Mouse (Mus musculus) liver (tissue): ENCODE data around the gene Ets1.

Experiments used
- DNase-seq: peaks from one replicate; pipeline ENCODE4 v3.0.0-alpha.2; 2020; ENCODE audit warnings: mixed read lengths

Ets1 gene

DNA sequence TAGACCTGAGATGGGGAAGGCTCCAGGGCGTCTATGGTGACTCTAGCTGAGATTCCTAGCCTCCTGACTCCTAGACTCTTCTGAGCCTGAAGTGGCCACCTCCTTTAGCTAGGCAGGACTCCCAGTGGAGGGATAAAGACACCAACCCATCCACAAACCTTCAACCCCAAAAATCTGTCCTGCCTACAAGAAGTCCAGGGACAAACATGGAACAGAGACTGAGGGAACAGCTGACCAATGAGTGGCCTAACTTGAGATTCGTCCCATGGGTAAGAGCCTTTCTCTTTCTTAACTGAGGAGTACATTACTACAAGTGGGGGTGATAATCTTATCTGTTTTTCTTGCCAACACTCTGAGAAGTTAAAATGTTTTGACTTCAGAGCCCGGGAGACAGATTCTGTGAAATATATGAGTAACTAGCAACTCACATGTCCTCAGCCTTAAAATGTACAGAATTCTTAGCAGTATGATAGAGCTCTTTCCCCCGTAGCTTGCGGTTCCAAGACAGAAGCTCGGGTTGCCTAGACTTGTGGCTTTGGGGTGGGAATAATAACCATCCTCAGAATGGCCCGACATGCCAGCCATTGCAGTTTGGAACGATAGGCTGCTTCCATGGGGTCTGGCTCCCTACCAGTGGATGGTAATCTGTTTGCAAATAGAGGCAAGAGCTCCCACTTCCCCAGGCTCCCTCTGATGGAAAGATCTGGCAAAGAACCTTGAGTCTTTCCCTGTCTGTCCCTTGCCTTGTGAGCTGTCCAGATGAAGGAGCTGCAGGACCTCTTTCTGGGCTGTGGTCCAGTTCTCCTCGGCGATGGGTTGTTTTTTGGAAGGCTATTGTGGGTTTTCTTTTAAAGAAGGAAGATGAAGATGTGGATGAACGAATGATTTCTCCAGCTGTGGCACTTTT lies 30.8 kb downstream of the Ets1 start:
- no peak for DNase-seq

DNA sequence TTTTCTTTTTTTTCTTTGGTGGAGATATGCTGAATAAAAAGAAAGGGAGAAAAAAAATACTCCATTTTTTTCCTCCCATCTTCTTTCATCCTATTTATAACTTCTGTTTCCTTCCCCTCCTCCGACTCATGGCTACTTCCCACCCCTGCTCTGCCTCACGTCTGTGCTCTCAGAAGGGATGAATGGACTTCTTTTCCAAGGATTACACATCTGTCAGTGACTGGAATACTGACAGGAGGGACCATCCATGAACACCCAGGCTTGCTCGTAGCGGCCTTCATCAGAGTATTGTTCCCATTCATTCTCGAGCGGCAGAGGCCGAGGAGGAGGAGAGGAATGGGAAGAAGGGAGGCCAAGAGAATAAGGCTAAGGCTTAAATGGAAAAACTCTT lies 31.5 kb downstream of the Ets1 start:
- DNase-seq, result no peak

DNA sequence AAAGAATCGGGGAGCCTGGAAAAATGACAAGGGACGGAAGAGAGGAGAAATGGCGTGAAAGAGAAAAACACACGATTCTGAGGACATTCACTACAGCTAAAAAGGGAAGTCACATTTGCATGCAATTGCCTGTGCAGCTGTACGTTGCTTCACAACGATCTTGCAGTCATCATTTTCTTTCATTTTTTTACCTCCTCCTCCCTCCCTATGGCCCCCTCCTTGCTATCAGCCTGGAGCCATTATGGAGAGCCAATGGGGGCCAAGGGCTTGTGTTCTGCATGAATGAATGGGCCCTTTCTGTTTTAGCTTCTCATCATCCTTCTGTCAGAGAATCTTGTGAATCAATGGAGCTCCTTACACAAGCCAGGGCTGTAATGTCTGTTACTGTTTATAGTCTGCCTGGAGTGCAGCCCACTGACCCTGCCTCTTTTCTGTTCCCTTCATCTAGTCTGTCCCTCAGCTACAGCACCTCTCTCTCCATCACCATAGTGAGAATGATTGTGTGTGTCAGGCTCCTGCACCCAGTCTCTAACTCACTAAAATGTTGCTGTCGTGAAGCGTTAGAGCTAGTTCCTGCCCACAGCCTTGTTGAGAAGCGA lies 32.2 kb downstream of the Ets1 start:
- DNase-seq, result no peak

DNA sequence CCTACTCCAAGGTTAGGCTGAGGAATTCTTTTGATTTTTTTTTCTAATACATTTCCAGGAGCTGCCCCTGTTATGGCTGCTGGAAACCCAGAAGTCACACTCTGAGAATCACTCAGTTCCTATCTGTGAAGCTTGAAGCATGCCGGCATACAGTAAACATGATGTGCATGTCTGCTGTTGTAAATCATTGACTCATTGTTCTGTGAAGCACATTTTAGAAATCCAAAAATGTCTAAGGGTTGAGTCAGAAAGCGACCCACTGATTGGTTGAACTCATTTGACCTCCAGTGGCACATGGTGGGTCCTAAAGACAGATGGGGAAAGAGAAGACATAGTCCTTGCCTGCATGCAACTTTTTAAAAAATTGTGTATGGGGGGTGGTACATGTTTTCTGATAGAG lies 33.4 kb downstream of the Ets1 start:
- no peak for DNase-seq

DNA sequence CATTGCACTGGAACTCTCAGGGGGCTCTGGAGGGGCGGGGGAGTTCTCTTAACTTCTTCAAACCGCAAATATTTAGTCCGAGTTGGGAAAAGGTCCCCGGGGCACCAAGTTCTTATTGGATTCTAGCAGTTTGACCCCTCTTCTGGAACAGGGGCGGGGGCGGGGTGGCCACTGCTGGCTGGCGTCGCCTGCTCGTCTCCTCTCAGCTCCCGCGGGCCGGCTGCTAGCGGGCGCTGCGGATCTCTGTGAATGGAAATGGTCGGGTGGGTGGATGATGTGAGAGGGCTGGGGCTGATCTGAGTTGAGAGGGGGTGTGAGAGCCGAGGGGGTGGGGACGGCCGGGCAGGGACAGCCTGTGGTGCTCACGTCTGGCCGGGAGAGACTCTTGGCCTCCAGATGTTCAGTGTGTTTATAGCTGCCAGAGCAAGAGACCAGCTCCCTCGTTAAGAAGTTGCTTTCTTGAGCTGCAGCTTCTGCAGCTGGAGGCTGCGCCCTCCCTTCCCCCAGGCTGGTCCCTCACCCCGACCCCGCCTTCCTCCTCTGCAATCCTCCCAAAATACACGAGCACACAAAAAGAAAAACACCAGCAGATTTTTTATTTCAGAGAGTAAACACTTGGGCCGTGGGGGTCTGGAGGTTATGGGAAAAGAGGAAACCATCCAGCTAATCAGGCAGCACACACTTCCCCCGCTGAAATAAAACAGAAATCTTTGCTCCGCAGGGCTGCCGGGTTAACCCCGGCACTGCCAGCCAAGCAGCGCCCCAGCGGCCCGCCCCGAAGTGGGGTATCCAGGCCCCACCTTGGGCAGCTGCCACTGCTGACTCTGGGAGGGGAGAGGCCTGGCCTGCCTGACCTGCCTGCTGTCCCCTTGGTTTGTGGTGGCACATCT lies 36.2 kb downstream of the Ets1 start:
- DNase-seq, result peak; percentile 62

DNA sequence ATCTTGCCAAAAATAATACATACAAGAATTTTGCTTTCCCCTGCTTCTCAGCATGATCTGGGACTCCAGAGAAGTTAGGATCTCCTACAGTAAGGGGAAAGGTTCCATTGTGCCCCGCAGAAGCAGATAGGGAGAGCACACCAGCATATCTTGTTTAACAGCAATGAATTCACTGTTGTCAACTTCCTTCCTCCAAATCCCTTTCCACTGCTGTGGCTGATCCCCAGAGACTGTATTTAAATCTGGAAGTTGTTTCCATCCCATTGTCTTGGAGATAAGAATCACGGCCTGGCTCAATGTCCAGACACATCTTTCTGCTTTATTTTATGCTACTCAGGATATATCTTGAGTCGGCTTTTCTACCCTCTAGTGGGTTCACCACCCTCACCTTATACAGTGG lies 37.9 kb downstream of the Ets1 start:
- no peak for DNase-seq

DNA sequence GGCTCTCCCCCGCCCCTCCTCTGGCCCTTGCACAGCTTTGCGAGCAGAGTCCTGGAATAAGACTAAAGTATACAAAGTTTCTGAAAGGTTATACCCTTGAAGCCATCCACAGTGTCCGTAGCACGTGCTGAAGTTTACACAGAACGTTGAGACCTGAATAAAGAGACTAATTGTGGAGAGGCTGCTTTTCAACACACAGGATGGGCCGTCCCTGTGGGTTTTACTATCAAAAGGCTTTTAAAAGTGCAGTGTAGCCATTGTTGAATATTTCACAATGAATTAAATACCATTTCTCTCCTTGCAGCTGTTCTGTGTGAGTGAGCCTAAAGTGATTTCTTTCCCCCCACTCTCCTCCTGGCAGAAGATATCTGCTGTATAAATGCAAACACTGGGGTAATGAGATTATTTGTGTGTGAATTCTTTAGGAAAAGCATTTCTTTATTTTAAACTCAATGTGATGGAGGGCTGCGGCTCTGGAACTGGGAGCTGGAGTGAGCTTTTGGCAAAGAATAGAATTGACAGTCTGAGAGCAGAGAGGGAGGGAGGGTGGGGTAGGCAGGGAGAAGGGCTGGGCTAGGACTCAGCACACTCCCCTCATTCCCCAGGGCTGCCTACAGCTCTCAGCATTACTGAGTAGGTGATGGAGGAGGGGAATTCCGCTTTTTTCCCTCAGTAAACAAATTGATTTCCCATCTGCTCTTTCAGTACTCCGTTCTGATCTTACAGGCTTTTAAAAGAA lies 39.8 kb downstream of the Ets1 start:
- no peak for DNase-seq

DNA sequence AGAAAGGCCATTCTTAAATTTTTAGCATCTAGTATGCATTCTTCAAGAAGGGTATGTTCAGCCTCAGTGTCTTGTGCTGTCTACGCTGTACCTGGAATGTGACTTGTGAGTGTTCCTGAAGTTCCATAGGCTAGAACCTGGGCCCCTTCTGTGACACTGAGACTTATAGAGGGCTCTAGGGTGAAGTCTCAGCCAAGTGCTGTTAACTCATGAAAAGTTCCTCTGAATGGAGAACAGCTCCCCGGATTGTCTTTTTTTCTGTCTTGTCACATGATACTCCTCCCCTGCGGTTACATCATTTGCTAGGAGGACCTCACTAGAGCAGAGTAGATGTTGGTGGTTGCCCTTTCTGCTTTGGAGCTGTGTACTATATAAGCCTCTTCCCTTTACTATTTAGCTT lies 40.5 kb downstream of the Ets1 start:
- no peak for DNase-seq

DNA sequence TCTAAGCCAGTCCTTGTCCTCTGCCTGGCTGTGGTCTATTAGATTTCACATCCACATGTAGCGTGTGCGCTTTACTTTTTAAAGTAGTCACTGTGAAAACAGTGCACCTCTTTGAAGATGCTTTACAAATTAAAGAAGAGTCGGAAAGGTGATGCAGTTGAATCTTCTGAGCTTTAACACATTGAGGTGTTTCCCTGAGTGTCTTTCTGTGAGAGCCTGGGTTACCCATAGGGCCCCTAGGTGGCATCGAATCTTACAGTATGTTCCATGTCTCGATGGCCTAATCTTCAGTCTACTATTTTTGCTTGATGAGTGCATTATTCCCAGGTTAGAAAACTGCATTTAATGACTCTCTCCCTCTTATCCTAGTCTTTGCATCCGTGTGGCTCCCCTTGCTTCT lies 41.6 kb downstream of the Ets1 start:
- no peak for DNase-seq

DNA sequence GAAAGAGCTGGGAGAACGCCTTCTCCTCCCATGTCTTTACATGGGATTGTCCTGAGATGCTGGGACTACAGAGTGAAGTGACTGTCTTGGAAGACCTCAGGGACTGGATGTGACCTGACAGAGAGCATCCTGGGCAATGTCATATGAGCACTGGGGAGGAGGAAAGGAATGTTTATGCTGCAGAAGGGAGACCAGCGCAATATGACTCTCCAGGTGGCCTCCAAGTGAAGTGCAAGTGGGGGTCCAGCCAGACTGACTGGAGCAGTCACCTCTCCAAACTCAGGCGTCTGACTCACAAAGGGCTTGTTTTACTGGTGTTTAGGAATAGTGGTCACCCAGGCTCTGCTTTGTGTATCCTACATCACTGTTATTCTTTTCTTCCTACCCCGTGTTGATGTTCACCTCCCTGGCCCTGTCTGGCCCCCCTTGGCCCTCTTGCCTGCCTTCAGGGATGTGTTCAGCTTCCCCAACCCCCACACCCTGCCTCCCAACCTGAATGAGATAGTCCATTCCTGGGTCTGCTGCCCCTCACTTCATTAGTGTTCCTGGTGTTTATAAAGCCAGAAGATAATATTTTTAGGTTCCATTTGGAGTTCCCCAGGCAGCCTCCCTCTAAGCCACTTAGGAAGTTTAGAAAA lies 42.2 kb downstream of the Ets1 start:
- no peak for DNase-seq

DNA sequence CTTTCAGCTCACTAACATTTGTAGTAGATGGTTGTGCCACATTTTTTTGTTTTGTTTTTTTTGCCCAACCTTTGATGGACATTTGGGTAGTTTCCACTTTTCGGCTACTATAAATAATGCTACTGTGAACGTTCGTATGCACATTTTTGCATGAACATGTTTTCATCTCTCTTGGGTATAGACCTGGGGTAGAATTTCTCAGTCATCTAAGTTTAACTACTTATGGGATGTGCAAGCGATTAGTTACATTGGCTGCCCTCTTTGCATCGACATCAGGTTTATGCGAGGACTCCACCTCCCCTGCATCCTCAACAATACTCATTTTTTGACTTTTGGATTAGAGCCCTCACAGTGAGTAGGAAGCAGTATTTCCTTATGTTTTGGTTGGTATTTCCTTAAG lies 43.5 kb downstream of the Ets1 start:
- DNase-seq, result no peak

DNA sequence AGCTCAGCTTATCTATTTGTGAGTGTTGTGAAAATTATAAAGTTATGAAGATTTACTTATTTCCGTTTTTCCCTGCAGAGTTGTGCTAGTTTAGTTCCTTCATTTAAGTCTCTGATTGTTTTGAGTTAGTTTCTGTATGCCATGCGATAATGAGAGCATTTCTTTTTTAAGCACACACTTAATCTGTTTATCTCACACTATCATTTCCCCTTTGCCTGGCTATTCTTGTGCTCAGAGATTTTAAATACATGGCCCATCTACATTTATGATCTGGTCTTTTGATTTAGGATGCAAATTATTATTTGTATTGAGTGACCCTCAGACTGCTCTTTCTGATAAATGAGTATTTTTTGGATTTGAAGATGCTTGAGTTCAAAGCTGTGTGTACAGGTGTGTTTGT lies 44.2 kb downstream of the Ets1 start:
- DNase-seq, result no peak

DNA sequence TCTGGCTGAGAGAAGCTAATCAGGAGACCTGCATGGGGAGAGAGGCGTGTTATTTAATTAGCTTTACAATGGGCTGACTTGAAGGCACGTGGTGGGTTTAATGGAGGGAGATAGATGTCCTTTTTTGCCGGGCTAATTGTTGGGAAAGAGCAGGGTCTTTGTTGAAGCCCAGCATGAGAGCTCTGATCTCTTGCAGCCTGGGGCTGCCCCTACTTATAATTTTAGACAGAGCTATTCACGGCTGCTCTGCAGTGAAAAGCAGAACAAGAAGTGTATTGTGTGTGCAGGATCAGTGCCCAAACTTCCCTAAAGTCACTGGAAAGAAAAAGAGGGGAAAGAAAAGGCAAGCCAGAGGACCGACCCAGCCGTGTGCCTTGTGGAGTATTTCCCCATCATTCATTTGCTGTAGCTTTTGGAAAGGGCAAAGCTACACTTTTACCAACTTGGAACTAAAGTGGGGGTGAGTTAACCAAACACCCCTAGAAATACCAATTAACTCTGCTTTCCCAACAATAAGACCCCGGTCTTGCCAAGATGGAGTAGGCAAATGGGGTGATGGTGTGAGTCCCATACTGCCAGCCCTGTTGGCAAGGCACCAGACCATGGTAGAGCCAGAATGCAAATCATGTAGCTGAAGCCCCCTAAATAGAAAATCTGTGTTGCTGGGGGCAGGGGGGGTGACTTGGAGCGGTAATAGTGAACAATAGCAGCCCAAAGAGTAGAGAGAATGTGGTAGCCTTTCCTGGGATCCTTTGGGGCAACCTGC lies 50.0 kb downstream of the Ets1 start:
- no peak for DNase-seq

DNA sequence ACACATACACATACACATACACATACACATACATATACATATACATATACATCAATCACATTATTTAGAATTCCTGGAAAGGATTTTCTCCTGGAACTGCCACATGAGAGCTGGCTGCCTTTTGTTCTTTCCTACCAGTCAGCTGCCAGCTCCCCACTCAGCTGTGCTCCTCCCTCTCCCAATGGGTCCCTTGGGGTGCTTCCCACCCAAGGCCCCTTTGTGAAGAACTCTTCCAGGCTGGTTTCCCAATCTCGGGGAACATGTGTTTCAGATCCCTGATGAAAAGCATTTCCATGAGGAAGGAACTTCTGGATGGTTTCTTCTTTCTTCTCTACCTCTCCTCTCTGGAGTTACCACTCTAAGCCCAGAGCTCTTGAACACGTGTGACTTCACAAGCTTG lies 52.3 kb downstream of the Ets1 start:
- DNase-seq, result no peak

DNA sequence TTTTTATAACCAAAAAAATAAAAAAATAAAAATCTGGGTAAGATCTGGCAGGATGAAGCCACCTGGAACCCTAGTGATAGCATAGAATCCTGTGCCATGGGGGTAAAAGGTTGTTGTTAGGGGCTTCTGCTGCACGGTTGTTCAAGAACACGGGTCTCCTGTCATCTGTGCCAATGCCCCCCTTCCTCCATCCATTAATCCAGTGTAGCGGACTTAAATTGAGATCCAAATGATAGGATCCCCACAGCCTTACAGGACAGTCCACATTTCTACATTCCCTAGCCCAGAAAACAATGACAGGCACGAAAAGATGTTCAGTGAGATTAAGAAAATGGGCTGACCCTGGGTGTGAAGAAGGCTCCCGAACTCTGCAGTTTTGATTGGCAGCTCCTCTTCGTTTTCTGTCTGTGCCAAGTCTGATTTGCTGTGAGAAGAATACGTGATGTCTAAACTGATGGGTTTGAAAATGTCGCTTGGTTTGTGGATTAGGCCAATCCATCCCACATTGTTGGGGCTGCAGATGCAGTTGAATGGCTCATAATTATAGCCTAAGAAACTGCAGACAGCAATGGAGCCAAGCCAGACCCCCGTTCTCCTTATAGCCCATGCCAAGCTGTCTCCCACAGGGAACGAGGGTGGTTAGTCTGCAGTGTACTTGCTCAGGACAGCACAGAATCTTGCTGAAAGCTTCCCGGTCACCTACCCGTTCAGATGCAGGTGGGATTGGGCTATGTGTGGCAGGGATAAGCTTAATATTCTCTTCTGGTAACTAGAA lies 55.3 kb downstream of the Ets1 start:
- no peak for DNase-seq

DNA sequence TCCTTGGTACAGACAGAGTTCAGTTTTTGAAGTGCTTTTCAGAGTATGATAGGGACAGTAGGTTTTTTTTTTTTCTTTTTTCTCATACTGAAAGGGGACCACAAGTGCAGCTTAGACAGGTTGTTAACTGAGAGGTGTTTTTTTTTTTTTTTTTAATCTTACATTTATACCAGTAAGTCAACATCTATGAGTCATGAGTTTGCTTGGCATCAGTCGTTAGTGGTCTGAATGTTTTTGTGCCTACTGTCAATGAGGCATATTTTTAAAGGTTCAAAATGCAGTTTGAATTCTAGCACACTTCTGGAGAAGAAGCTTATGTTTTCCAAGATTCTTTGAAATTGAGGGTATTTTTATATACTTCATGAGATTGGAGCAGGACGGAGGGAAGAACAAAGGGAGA lies 56.9 kb downstream of the Ets1 start:
- DNase-seq, result no peak

DNA sequence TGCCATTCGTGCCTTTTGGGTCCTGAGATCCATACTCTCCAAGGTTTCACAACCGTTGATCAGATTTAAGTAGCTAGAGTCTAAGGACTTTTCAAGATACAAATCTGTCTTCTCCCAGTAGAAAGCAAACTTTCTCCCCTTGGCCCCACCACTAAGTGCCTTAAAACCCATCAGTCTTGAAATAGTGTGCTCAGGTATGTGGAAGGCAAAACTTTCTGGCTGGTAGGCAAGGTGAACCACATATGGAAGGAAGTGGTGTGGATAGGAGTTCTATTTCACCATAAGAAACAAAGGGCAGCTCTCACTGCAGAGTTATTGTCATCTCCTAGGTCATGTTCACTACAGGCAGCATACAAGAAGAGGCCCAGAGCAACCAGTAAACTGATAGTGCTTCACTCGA lies 57.4 kb downstream of the Ets1 start:
- DNase-seq, result no peak

DNA sequence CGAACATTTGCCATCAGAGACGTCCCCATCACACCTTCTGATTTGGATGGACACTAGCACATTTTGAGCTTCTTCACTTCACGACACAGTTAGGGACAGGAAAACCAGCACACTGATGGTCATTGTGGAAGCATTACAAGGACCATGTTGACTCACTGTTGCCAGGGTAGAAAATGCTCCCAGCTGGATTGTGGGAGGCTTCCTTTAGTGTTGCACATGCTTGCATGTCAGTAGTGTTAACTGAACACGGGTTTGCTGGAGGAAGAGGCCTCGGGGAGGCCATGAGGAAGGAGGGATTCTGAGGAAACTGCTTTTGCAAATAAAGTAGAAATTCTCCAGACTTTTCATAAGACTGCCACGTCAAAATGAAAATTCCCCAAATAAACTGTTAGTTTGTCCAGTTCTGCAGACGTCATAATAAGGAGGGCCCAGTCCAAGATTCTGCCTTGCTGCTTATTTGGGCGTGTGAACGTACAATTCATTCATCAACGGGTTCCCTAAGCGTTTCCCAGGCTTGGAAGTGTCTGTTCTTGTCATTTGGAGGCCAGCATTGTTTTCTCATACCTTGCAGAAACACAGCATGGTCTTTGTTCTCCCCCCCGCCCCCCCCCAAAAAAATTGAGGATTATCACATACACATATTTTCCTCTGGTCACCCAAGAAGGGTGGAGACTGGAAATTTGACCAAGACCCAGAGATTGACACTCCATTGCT lies 58.2 kb downstream of the Ets1 start:
- no peak for DNase-seq

DNA sequence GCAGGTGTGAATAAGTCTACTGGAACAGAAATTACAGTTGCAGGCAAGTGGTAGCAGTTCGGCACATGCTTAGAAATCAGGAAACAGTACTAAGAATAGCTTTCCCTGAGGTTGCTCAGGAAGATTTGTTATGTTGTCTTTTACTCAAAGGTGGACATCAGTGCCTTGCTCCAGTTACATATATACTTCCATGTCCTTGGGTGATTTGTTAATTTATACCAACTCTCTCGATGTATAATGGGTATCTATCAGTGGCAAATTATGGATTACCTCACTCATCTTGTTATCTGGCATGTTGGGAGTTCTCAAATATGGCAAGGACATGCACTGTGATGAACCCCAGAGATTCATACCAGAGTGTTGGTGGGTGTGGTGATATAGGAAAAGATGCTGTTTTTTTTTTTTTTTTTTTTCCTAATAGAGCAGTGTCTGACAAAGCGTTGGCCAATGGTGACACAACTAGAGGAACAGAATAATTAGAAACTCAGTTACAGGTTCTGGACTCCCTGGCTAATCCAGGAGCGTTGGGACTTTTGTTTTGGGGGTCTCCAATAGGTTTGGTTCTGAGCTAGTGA lies 59.0 kb downstream of the Ets1 start:
- DNase-seq, result no peak
